In genomic region chr11:3287131-3287530, GRCm38 (mm10) we compare ENCODE assay signal across 15 mouse cellular contexts. TPM values are rescaled to one million over a fixed set of nuclear protein-coding genes. Genes with fewer than 3 reads are reported as not detected.
DNase-seq lines count a peak whose midpoint lies in the region; ATAC-seq lines count a peak whose summit lies in the region.
"Had no signal": no experiment of that assay in that cellular context is flagged by ENCODE, and none has a peak within 500 bp of the region (broad histone marks: within the 10 kb centered on the region; RNA-seq: fewer than 3 reads in every experiment).

No protein-coding gene starts in this region.

- peak; percentile 61 for DNase-seq in heart, adult 11 months
- DNase-seq in heart, adult 18-20 months = no peak
- DNase-seq in midbrain, embryonic 11.5 days (ENCODE audit: low spot score, missing footprints) = peak; percentile 82
- no peak for DNase-seq in midbrain, embryonic 10.5 days (ENCODE audit: low spot score)
- DNase-seq in cerebellum, postnatal 14 days = peak; percentile 84 to 87
- DNase-seq in thymus, postnatal 25 days = no peak
- no peak for DNase-seq in lung, postnatal 25 days (ENCODE audit: low spot score)
- DNase-seq: adrenal gland, postnatal 36 days; lung, postnatal 14 days had no signal

- no peak overlapping the region for H3K4me2 ChIP-seq in midbrain, embryonic 11.5 days
- H3K4me2 ChIP-seq in midbrain, embryonic 15.5 days = peak overlapping the region; percentile 3; the same call in 1 of the 2 replicates

- H3K36me3 ChIP-seq in midbrain, embryonic 11.5 days (ENCODE audit: control insufficient read depth, insufficient read depth, low read length) = no peaks in the 10 kb centered on the region
- H3K36me3 ChIP-seq in midbrain, embryonic 10.5 days = peaks cover 10% of the 10 kb centered on the region
- H3K36me3 ChIP-seq in midbrain, embryonic 15.5 days (replicated peaks) = no peaks in the 10 kb centered on the region
- H3K36me3 ChIP-seq: intestine, embryonic 15.5 days; limb, embryonic 13.5 days had no signal

- no peak overlapping the region for H3K4me3 ChIP-seq in midbrain, embryonic 11.5 days (ENCODE audit: low read depth, low read length)
- H3K4me3 ChIP-seq in midbrain, embryonic 10.5 days = no peak overlapping the region
- no peak overlapping the region for H3K4me3 ChIP-seq in midbrain, embryonic 15.5 days
- H3K4me3 ChIP-seq: embryonic facial prominence, embryonic 13.5 days; heart, embryonic 13.5 days; intestine, embryonic 15.5 days; limb, embryonic 13.5 days; myocyte had no signal

- WGBS in midbrain, embryonic 11.5 days = 44% methylated on average over 6 of the region's 6 CpGs
- 68% methylated on average over 6 of the region's 6 CpGs for WGBS in midbrain, embryonic 10.5 days
- WGBS in midbrain, embryonic 15.5 days = 17% methylated on average over 6 of the region's 6 CpGs

- H3K27me3 ChIP-seq in midbrain, embryonic 11.5 days (ENCODE audit: control insufficient read depth, insufficient read depth, low read length) = no peaks in the 10 kb centered on the region
- H3K27me3 ChIP-seq in midbrain, embryonic 10.5 days (ENCODE audit: low read depth, poor library complexity, severe bottlenecking) = no peaks in the 10 kb centered on the region
- no peaks in the 10 kb centered on the region for H3K27me3 ChIP-seq in midbrain, embryonic 15.5 days (replicated peaks)
- H3K27me3 ChIP-seq: embryonic facial prominence, embryonic 13.5 days; heart, embryonic 13.5 days; intestine, embryonic 15.5 days; limb, embryonic 13.5 days had no signal

- no peak for ATAC-seq in midbrain, embryonic 11.5 days (ENCODE audit: low FRiP score)
- no peak for ATAC-seq in midbrain, embryonic 15.5 days (replicated peaks)
- ATAC-seq: intestine, embryonic 15.5 days had no signal

- no peaks in the 10 kb centered on the region for H3K9me3 ChIP-seq in midbrain, embryonic 11.5 days (ENCODE audit: control insufficient read depth, low read length)
- H3K9me3 ChIP-seq in midbrain, embryonic 10.5 days (replicated peaks) = peaks cover 6% of the 10 kb centered on the region
- H3K9me3 ChIP-seq in midbrain, embryonic 15.5 days = no peaks in the 10 kb centered on the region
- H3K9me3 ChIP-seq: heart, embryonic 13.5 days; intestine, embryonic 15.5 days; limb, embryonic 13.5 days had no signal

- no peak overlapping the region for H3K27ac ChIP-seq in midbrain, embryonic 11.5 days (ENCODE audit: low read depth, low read length)
- H3K27ac ChIP-seq in midbrain, embryonic 10.5 days (replicated peaks) = no peak overlapping the region
- H3K27ac ChIP-seq in midbrain, embryonic 15.5 days = peak overlapping the region; percentile 99
- H3K27ac ChIP-seq: embryonic facial prominence, embryonic 13.5 days; heart, embryonic 13.5 days; intestine, embryonic 15.5 days; limb, embryonic 13.5 days had no signal

- H3K9ac ChIP-seq in midbrain, embryonic 11.5 days (ENCODE audit: low read length) = no peak overlapping the region
- H3K9ac ChIP-seq in midbrain, embryonic 15.5 days = no peak overlapping the region
- H3K9ac ChIP-seq: intestine, embryonic 15.5 days; limb, embryonic 13.5 days had no signal

- peaks cover 10% of the 10 kb centered on the region for H3K4me1 ChIP-seq in midbrain, embryonic 11.5 days (ENCODE audit: control insufficient read depth, insufficient read depth, low read length)
- peaks cover 25% of the 10 kb centered on the region for H3K4me1 ChIP-seq in midbrain, embryonic 10.5 days
- H3K4me1 ChIP-seq in midbrain, embryonic 15.5 days = peaks cover 25% of the 10 kb centered on the region

RNA-seq across cellular contexts. Expression of gene Patz1, which starts 1.5 kb away (rescaled TPM):
- 10 to 100 TPM; 19.4 to 23.1 TPM for total RNA-seq in heart, adult 18-20 months (2021)
- polyA plus RNA-seq in midbrain, embryonic 11.5 days (2014; fragmentation: Nextera tagmentation; extraction: Ambion mirVana) = 107 and 116 TPM in 2 replicates
- polyA plus RNA-seq in midbrain, embryonic 10.5 days (2016; fragmentation: Nextera tagmentation; extraction: Ambion mirVana) = 112 and 122 TPM in 2 replicates
- polyA plus RNA-seq in midbrain, embryonic 15.5 days (2015; fragmentation: Nextera tagmentation; extraction: Ambion mirVana) = 60.9 and 63.2 TPM in 2 replicates

RNA-seq across cellular contexts. Expression of gene Drg1, which starts 20.9 kb away (rescaled TPM):
- total RNA-seq in heart, adult 18-20 months (2021) = 10 to 100 TPM; 60.1 to 70.5 TPM
- polyA plus RNA-seq in midbrain, embryonic 11.5 days (2014; fragmentation: Nextera tagmentation; extraction: Ambion mirVana) = 327 and 332 TPM in 2 replicates
- 342 and 344 TPM in 2 replicates for polyA plus RNA-seq in midbrain, embryonic 10.5 days (2016; fragmentation: Nextera tagmentation; extraction: Ambion mirVana)
- 215 and 221 TPM in 2 replicates for polyA plus RNA-seq in midbrain, embryonic 15.5 days (2015; fragmentation: Nextera tagmentation; extraction: Ambion mirVana)

RNA-seq across cellular contexts. Expression of gene Pik3ip1, which starts 43.1 kb away (rescaled TPM):
- 10 to 100 TPM; 45.2 to 51.2 TPM for total RNA-seq in heart, adult 18-20 months (2021)
- 10.5 and 12.1 TPM in 2 replicates for polyA plus RNA-seq in midbrain, embryonic 11.5 days (2014; fragmentation: Nextera tagmentation; extraction: Ambion mirVana)
- 7.4 and 13.0 TPM in 2 replicates for polyA plus RNA-seq in midbrain, embryonic 10.5 days (2016; fragmentation: Nextera tagmentation; extraction: Ambion mirVana)
- polyA plus RNA-seq in midbrain, embryonic 15.5 days (2015; fragmentation: Nextera tagmentation; extraction: Ambion mirVana) = 26.5 and 26.6 TPM in 2 replicates

Comparison
In these comparisons a context has a peak if more than half of its experiments do, and no peak if none do; other contexts are left out.
1. DNase-seq: peak in heart, adult 11 months (single experiment), midbrain, embryonic 11.5 days (single experiment) and cerebellum, postnatal 14 days (2 of 2); none in heart, adult 18-20 months (0 of 2), midbrain, embryonic 10.5 days (single experiment), thymus, postnatal 25 days (single experiment) and lung, postnatal 25 days (single experiment).